In genomic region chr7:31034789-31035188, GRCm38 (mm10) we compare ENCODE assay signal across 11 mouse cellular contexts. TPM values are rescaled to one million over a fixed set of nuclear protein-coding genes. Genes with fewer than 3 reads are reported as not detected.
A peak's percentile ranks its signal among the peaks of the same experiment; 100 is the strongest.
DNase-seq lines count a peak whose midpoint lies in the region; ATAC-seq and TF ChIP-seq lines count a peak whose summit lies in the region.
"Had no signal": no experiment of that assay in that cellular context is flagged by ENCODE, and none has a peak within 500 bp of the region (broad histone marks: within the 10 kb centered on the region; RNA-seq: fewer than 3 reads in every experiment).

No protein-coding gene starts in this region.

- H3K4me3 ChIP-seq in liver, embryonic 11.5 days (ENCODE audit: low read depth, low read length), result no peak overlapping the region
- H3K4me3 ChIP-seq in CH12.LX (replicated peaks in 1 of 3; ENCODE audit: low read depth in 2 of 3, low read length in 2 of 3, poor library complexity in 1 of 3), result no peak overlapping the region
- H3K4me3 ChIP-seq in bone marrow macrophage, adult 2 months (ENCODE audit: insufficient read depth, low read length), result no peak overlapping the region
- no peak overlapping the region for H3K4me3 ChIP-seq in forebrain, embryonic 15.5 days
- H3K4me3 ChIP-seq: limb, embryonic 10.5 days had no signal

- no peaks in the 10 kb centered on the region for H3K9me3 ChIP-seq in liver, embryonic 11.5 days (ENCODE audit: control insufficient read depth, low read length)
- no peaks in the 10 kb centered on the region for H3K9me3 ChIP-seq in CH12.LX (replicated peaks; ENCODE audit: low read length)
- no peaks in the 10 kb centered on the region for H3K9me3 ChIP-seq in forebrain, embryonic 15.5 days
- H3K9me3 ChIP-seq: limb, embryonic 10.5 days had no signal

- DNase-seq in liver (peak; percentile 54), CH12.LX (ENCODE audit: extremely low read depth) (peak; percentile 48)
- DNase-seq in liver, embryonic 11.5 days (ENCODE audit: low spot score), result no peak
- DNase-seq in splenic B cell, adult 2 months (ENCODE audit: low read depth, low spot score), result peak; percentile 54
- DNase-seq in left cerebral cortex, adult 9 months (ENCODE audit: low spot score in 2 of 2), result no peak
- DNase-seq: adrenal gland, postnatal 10 days; gastrocnemius, postnatal 10 days had no signal

- H3K36me3 ChIP-seq in liver, embryonic 11.5 days (ENCODE audit: control insufficient read depth, insufficient read depth, low read length), result no peaks in the 10 kb centered on the region
- peaks cover 0 to 63% of the 10 kb centered on the region in 2 experiments for H3K36me3 ChIP-seq in CH12.LX (replicated peaks in 1 of 2; ENCODE audit: control insufficient read depth in 1 of 2, insufficient read depth in 1 of 2, low read length in 1 of 2)
- H3K36me3 ChIP-seq in splenic B cell, adult 2 months (ENCODE audit: control insufficient read depth, insufficient read depth, low read length, poor library complexity, severe bottlenecking), result peaks cover 2% of the 10 kb centered on the region; the same call in 1 of the 2 replicates
- H3K36me3 ChIP-seq in forebrain, embryonic 15.5 days, result no peaks in the 10 kb centered on the region
- H3K36me3 ChIP-seq: limb, embryonic 10.5 days had no signal

- TF ChIP-seq RAD21 in CH12.LX (IDR thresholded peaks at IDR 0.05; ENCODE audit: low read depth, low read length), result no peak

- no peak overlapping the region for H3K4me2 ChIP-seq in liver, embryonic 11.5 days
- H3K4me2 ChIP-seq in CH12.LX (ENCODE audit: insufficient read depth, low read depth, poor library complexity, severe bottlenecking), result no peak overlapping the region
- H3K4me2 ChIP-seq in forebrain, embryonic 15.5 days (replicated peaks), result no peak overlapping the region

- no peaks in the 10 kb centered on the region for H3K27me3 ChIP-seq in liver, embryonic 11.5 days (replicated peaks; ENCODE audit: control insufficient read depth, insufficient read depth, low read length)
- H3K27me3 ChIP-seq in CH12.LX (replicated peaks), result no peaks in the 10 kb centered on the region
- no peaks in the 10 kb centered on the region for H3K27me3 ChIP-seq in splenic B cell, adult 2 months (ENCODE audit: control insufficient read depth, insufficient read depth, low read length, poor library complexity, severe bottlenecking)
- H3K27me3 ChIP-seq in forebrain, embryonic 15.5 days, result no peaks in the 10 kb centered on the region

- no peak for ATAC-seq in liver, embryonic 11.5 days (replicated peaks; ENCODE audit: low FRiP score)
- no peak for ATAC-seq in forebrain, embryonic 15.5 days (replicated peaks)
- ATAC-seq: intestine, embryonic 16.5 days had no signal

- TF ChIP-seq EP300 in CH12.LX (IDR thresholded peaks at IDR 0.05; ENCODE audit: low read length), result no peak

- in situ Hi-C loops in CH12.LX (cut with MboI; ENCODE audit: low pct_ligation_motif_present, low pct_unique_long_range_greater_than_20kb, low sequenced_read_pairs), result no loop called here

- TF ChIP-seq CTCF in CH12.LX (conservative IDR thresholded peaks at IDR 0.05 in 1 of 2, IDR thresholded peaks at IDR 0.05 in 1 of 2; ENCODE audit: low read depth in 2 of 2, low read length in 2 of 2), result peak; percentile 16 to 45; a peak in 2 of 4 replicates
- peak; percentile 62; the same call in 1 of the 2 replicates for TF ChIP-seq CTCF in bone marrow macrophage, adult 2 months (IDR thresholded peaks at IDR 0.05; ENCODE audit: low read depth, low read length)

- H3K27ac ChIP-seq in liver, embryonic 11.5 days (ENCODE audit: low read depth, low read length), result no peak overlapping the region
- H3K27ac ChIP-seq in CH12.LX (ENCODE audit: insufficient read depth, low read depth), result no peak overlapping the region
- H3K27ac ChIP-seq in bone marrow macrophage, adult 2 months (ENCODE audit: insufficient read depth, low read depth, low read length), result peak overlapping the region; percentile 71
- H3K27ac ChIP-seq in forebrain, embryonic 15.5 days (replicated peaks), result no peak overlapping the region
- H3K27ac ChIP-seq: limb, embryonic 10.5 days had no signal

- 57% methylated on average over 11 of the region's 11 CpGs for WGBS in liver, embryonic 11.5 days
- 62% methylated on average over 11 of the region's 11 CpGs for WGBS in forebrain, embryonic 15.5 days

- no peak overlapping the region for H3K9ac ChIP-seq in liver, embryonic 11.5 days (ENCODE audit: low read depth, low read length)
- H3K9ac ChIP-seq in CH12.LX (ENCODE audit: insufficient read depth, low read depth), result no peak overlapping the region
- H3K9ac ChIP-seq in forebrain, embryonic 15.5 days (replicated peaks), result no peak overlapping the region

- no peaks in the 10 kb centered on the region; the same call in 1 of the 2 replicates for H3K4me1 ChIP-seq in liver, embryonic 11.5 days (replicated peaks; ENCODE audit: control insufficient read depth, insufficient read depth, low read length)
- peaks cover 16 to 52% of the 10 kb centered on the region in 2 experiments for H3K4me1 ChIP-seq in CH12.LX (ENCODE audit: control insufficient read depth in 1 of 2, insufficient read depth in 2 of 2)
- peaks cover 54% of the 10 kb centered on the region for H3K4me1 ChIP-seq in bone marrow macrophage, adult 2 months (ENCODE audit: control insufficient read depth, insufficient read depth, low read length)
- no peaks in the 10 kb centered on the region for H3K4me1 ChIP-seq in forebrain, embryonic 15.5 days
- H3K4me1 ChIP-seq: limb, embryonic 10.5 days had no signal

- dilution Hi-C loops in CH12.LX (cut with MboI; ENCODE audit: extremely low pct_ligation_motif_present, extremely low pct_unique_long_range_greater_than_20kb, low sequenced_read_pairs), result no loop called here

- no peaks in the 10 kb centered on the region for H3K79me2 ChIP-seq in CH12.LX (replicated peaks; ENCODE audit: control insufficient read depth, extremely low read depth, insufficient read depth, poor library complexity, severe bottlenecking)

- TF ChIP-seq POLR2A in CH12.LX (IDR thresholded peaks at IDR 0.05; ENCODE audit: low read depth, low read length), result no peak
- TF ChIP-seq POLR2A in bone marrow macrophage, adult 2 months (IDR thresholded peaks at IDR 0.05; ENCODE audit: borderline replicate concordance, low read depth, low read length), result no peak

TF ChIP-seq in CH12.LX, 34 proteins besides CTCF, POLR2A, EP300 and RAD21:
- TF ChIP-seq ZC3H11A (IDR thresholded peaks at IDR 0.05; ENCODE audit: low read depth, low read length) (no peak), TCF12 (IDR thresholded peaks at IDR 0.05; ENCODE audit: low read depth, low read length) (no peak), ZKSCAN1 (IDR thresholded peaks at IDR 0.05; ENCODE audit: borderline replicate concordance, low read depth, low read length) (no peak), PAX5 (IDR thresholded peaks at IDR 0.05; ENCODE audit: low read length) (no peak), NRF1 (IDR thresholded peaks at IDR 0.05; ENCODE audit: low read depth, low read length) (no peak), USF1 (IDR thresholded peaks at IDR 0.05; ENCODE audit: low read depth, low read length) (peak; percentile 35; the same call in 1 of the 2 replicates), MXI1 (IDR thresholded peaks at IDR 0.05; ENCODE audit: low read depth, low read length) (no peak), ETS1 (conservative IDR thresholded peaks at IDR 0.05; ENCODE audit: low read depth, low read length) (no peak)

RNA-seq across cellular contexts. Expression of gene Fxyd5, which starts 7.5 kb away (rescaled TPM):
- 28.1 and 31.1 TPM in 2 replicates for polyA plus RNA-seq in liver, embryonic 11.5 days (2014; fragmentation: Nextera tagmentation; extraction: Ambion mirVana)
- total RNA-seq in CH12.LX (2012; rRNA removed) (71.6 and 73.2 TPM in 2 replicates), CH12.LX (2014; rRNA removed) (38.3 and 43.8 TPM in 2 replicates)
- 96.8 and 124 TPM in 2 replicates for polyA plus RNA-seq in CH12.LX (2012; ENCODE audit: insufficient read length, low read depth)
- 1,886 and 2,039 TPM in 2 replicates for polyA plus RNA-seq in bone marrow macrophage, adult 2 months (2012; ENCODE audit: insufficient read depth, insufficient read length, missing spikeins)
- 13.4 and 14.7 TPM in 2 replicates for polyA plus RNA-seq in forebrain, embryonic 15.5 days (2015; fragmentation: Nextera tagmentation; extraction: Ambion mirVana)

RNA-seq across cellular contexts. Expression of gene Fxyd7, which starts 16.5 kb away (rescaled TPM):
- 1.9 and 2.6 TPM in 2 replicates for polyA plus RNA-seq in liver, embryonic 11.5 days (2014; fragmentation: Nextera tagmentation; extraction: Ambion mirVana)
- total RNA-seq in CH12.LX (2012; rRNA removed), result not detected in 2 replicates
- not detected in 2 replicates for total RNA-seq in CH12.LX (2014; rRNA removed)
- not detected in 2 replicates for polyA plus RNA-seq in CH12.LX (2012; ENCODE audit: insufficient read length, low read depth)
- polyA plus RNA-seq in bone marrow macrophage, adult 2 months (2012; ENCODE audit: insufficient read depth, insufficient read length, missing spikeins), result not detected in 2 replicates
- 49.2 and 60.4 TPM in 2 replicates for polyA plus RNA-seq in forebrain, embryonic 15.5 days (2015; fragmentation: Nextera tagmentation; extraction: Ambion mirVana)

RNA-seq across cellular contexts. Expression of gene Fxyd1, which starts 22.2 kb away (rescaled TPM):
- polyA plus RNA-seq in liver, embryonic 11.5 days (2014; fragmentation: Nextera tagmentation; extraction: Ambion mirVana), result 23.5 and 35.8 TPM in 2 replicates
- total RNA-seq in CH12.LX (2012; rRNA removed) (not detected in 2 replicates), CH12.LX (2014; rRNA removed) (not detected in 2 replicates)
- polyA plus RNA-seq in CH12.LX (2012; ENCODE audit: insufficient read length, low read depth), result not detected in 2 replicates
- polyA plus RNA-seq in bone marrow macrophage, adult 2 months (2012; ENCODE audit: insufficient read depth, insufficient read length, missing spikeins), result not detected in 2 replicates
- 8.2 and 14.7 TPM in 2 replicates for polyA plus RNA-seq in forebrain, embryonic 15.5 days (2015; fragmentation: Nextera tagmentation; extraction: Ambion mirVana)

RNA-seq across cellular contexts. Expression of gene Lgi4, which starts 24.4 kb away (rescaled TPM):
- polyA plus RNA-seq in liver, embryonic 11.5 days (2014; fragmentation: Nextera tagmentation; extraction: Ambion mirVana), result 0.30 and 0.45 TPM in 2 replicates
- total RNA-seq in CH12.LX (2012; rRNA removed) (not detected in 2 replicates), CH12.LX (2014; rRNA removed) (not detected in 2 replicates)
- polyA plus RNA-seq in CH12.LX (2012; ENCODE audit: insufficient read length, low read depth), result not detected in 2 replicates
- 0.27 and 0.78 TPM in 2 replicates for polyA plus RNA-seq in bone marrow macrophage, adult 2 months (2012; ENCODE audit: insufficient read depth, insufficient read length, missing spikeins)
- 0.20 and 0.26 TPM in 2 replicates for polyA plus RNA-seq in forebrain, embryonic 15.5 days (2015; fragmentation: Nextera tagmentation; extraction: Ambion mirVana)

RNA-seq across cellular contexts. Expression of gene Fxyd3, which starts 41.7 kb away (rescaled TPM):
- polyA plus RNA-seq in liver, embryonic 11.5 days (2014; fragmentation: Nextera tagmentation; extraction: Ambion mirVana), result 1.2 and 1.7 TPM in 2 replicates
- total RNA-seq in CH12.LX (2012; rRNA removed) (not detected in 2 replicates), CH12.LX (2014; rRNA removed) (not detected in 2 replicates)
- polyA plus RNA-seq in CH12.LX (2012; ENCODE audit: insufficient read length, low read depth), result 0.08 TPM in 1 of 2 replicates, not detected in the other
- 0.91 TPM in 1 of 2 replicates, not detected in the other for polyA plus RNA-seq in bone marrow macrophage, adult 2 months (2012; ENCODE audit: insufficient read depth, insufficient read length, missing spikeins)
- not detected in 2 replicates for polyA plus RNA-seq in forebrain, embryonic 15.5 days (2015; fragmentation: Nextera tagmentation; extraction: Ambion mirVana)

Comparison
In these comparisons a context has a peak if more than half of its experiments do, and no peak if none do; other contexts are left out.
1. DNase-seq: peak in liver (single experiment), CH12.LX (single experiment) and splenic B cell, adult 2 months (single experiment); none in liver, embryonic 11.5 days (single experiment) and left cerebral cortex, adult 9 months (0 of 2).
2. RNA of gene Fxyd5, which starts 7.5 kb away (polyA plus RNA-seq): 1,886 to 2,039 TPM in bone marrow macrophage, adult 2 months; 96.8 to 124 TPM in CH12.LX, 28.1 to 31.1 TPM in liver, embryonic 11.5 days and 13.4 to 14.7 TPM in forebrain, embryonic 15.5 days; every median in the first group is over 10 times any median in the second.
3. RNA of gene Fxyd7, which starts 16.5 kb away (polyA plus RNA-seq): 49.2 to 60.4 TPM in forebrain, embryonic 15.5 days; 1.9 to 2.6 TPM in liver, embryonic 11.5 days, not detected in bone marrow macrophage, adult 2 months and not detected in CH12.LX; every median in the first group is over 10 times any median in the second.